Mouse (Mus musculus): ENCODE measurements around the gene 2010005H15Rik.

GRCm38 (mm10) chr16:36176108-36176507 is 45.2 kb upstream of the 2010005H15Rik start:
- TF ChIP-seq CTCF (IDR thresholded peaks at IDR 0.05; ENCODE audit: insufficient read depth, low read depth, low read length) (no peak), POLR2A (IDR thresholded peaks at IDR 0.05; ENCODE audit: insufficient read depth, low read depth, low read length) (no peak)

All from olfactory bulb, adult 2 months (tissue).